Mouse (Mus musculus) heart, embryonic 12.5 days (tissue): ENCODE results near the gene Cntn4. TPM values are rescaled to one million over a fixed set of nuclear protein-coding genes. Genes with fewer than 3 reads are reported as not detected.
A peak's percentile ranks its signal among the peaks of the same experiment; 100 is the strongest.

Source experiments
- ATAC-seq: fragments of 200-750 bp; cut with Nextera tagmentation; 2 replicates; pipeline ENCODE4 v1.8.0; 2017; ENCODE audit warnings: moderate TSS enrichment, moderate library complexity; ENCODE audit not compliant: insufficient number of reproducible peaks, low FRiP score
- H3K27ac ChIP-seq: fragments of 300-500 bp; sonication (generic); 2 replicates; pipeline ENCODE4 v1.5.1; 2016; ENCODE audit warnings: mild to moderate bottlenecking, moderate library complexity; ENCODE audit not compliant: poor library complexity, severe bottlenecking
- H3K27me3 ChIP-seq: fragments of 300-500 bp; sonication (generic); replicated peaks from 2 replicates; pipeline ENCODE4 v1.6.1; 2016; ENCODE audit warnings: mild to moderate bottlenecking, moderate library complexity
- H3K36me3 ChIP-seq: fragments of 300-500 bp; sonication (generic); 2 replicates; pipeline ENCODE4 v1.6.1; 2016; ENCODE audit warnings: mild to moderate bottlenecking, moderate library complexity
- H3K4me1 ChIP-seq: fragments of 300-500 bp; sonication (generic); replicated peaks from 2 replicates; pipeline ENCODE4 v1.6.1; 2016; ENCODE audit warnings: mild to moderate bottlenecking
- H3K4me2 ChIP-seq: fragments of 300-500 bp; sonication (generic); 2 replicates; pipeline ENCODE4 v1.6.1; 2016; ENCODE audit warnings: mild to moderate bottlenecking, moderate library complexity
- H3K4me3 ChIP-seq: fragments of 300-500 bp; sonication (generic); 2 replicates; pipeline ENCODE4 v1.5.1; 2016; ENCODE audit warnings: mild to moderate bottlenecking
- H3K9ac ChIP-seq: fragments of 300-500 bp; sonication (generic); 2 replicates; pipeline ENCODE4 v1.6.1; 2016; ENCODE audit warnings: mild to moderate bottlenecking, moderate library complexity
- H3K9me3 ChIP-seq: fragments of 300-500 bp; sonication (generic); replicated peaks from 2 replicates; pipeline ENCODE4 v1.6.1; 2016; ENCODE audit warnings: mild to moderate bottlenecking, moderate library complexity
- WGBS: fragments of 180-500 bp; shearing (Covaris S2); methylation state at CpG from one replicate; pipeline ENCODE4 v1.1.7; 2016; 5-methylcytosine and 5-hydroxymethylcytosine counted together
- polyA plus RNA-seq: library from polyadenylated mRNA; unstranded; fragments of >200 nt; fragmentation: Nextera tagmentation; extraction: Ambion mirVana; gene quantifications from 2 replicates; pipeline ENCODE4 v1.2.1, GENCODE M21; 2016

Gene Cntn4
- polyA plus RNA-seq, 1 experiment from 2014 or later = 1.9 TPM

- no peaks in the 10 kb centered on the region for H3K9me3 ChIP-seq
- H3K4me1 ChIP-seq = no peaks in the 10 kb centered on the region
- WGBS = 66% methylated on average over 4 of the region's 4 CpGs
- ATAC-seq = no peak
- H3K4me3 ChIP-seq = no peak overlapping the region
- no peak overlapping the region for H3K27ac ChIP-seq
- no peak overlapping the region for H3K4me2 ChIP-seq
- no peaks in the 10 kb centered on the region for H3K36me3 ChIP-seq
- H3K9ac ChIP-seq = no peak overlapping the region
- no peaks in the 10 kb centered on the region for H3K27me3 ChIP-seq
Measured at GRCm38 (mm10) chr6:106078071-106078603, 400.7 kb downstream of the Cntn4 start.

DNA sequence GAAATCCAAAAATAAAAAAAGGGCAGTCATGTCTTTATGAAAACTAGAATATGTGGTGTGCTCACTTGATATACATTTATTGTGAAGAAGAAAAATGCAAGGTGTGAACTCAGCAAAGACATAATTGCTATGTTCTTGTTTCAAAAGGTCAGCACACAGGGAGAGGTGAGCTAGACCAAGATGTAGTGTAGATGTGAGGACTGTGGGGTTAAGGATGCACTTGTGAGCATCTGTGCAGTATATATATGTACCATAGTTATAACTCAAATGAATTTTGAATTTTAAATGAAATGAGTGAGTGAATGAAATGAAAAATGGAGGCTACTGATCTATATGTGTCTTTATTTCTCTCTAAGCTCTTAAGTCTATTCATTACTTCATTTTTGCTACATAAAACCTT is 401.2 kb downstream of the Cntn4 start:
- Histone ChIP-seq H3K4me2 (no peak overlapping the region), H3K27me3 (no peaks in the 10 kb centered on the region), H3K4me1 (no peaks in the 10 kb centered on the region), H3K9me3 (no peaks in the 10 kb centered on the region), H3K36me3 (no peaks in the 10 kb centered on the region), H3K4me3 (no peak overlapping the region), H3K27ac (no peak overlapping the region), H3K9ac (no peak overlapping the region)
- no peak for ATAC-seq

- no peak overlapping the region for H3K27ac ChIP-seq
- H3K4me2 ChIP-seq = no peak overlapping the region
- H3K9me3 ChIP-seq = no peaks in the 10 kb centered on the region
- H3K36me3 ChIP-seq = no peaks in the 10 kb centered on the region
- H3K4me1 ChIP-seq = no peaks in the 10 kb centered on the region
- no peak overlapping the region for H3K4me3 ChIP-seq
- WGBS = 75% methylated on average over 4 of the region's 4 CpGs
- no peak for ATAC-seq
- H3K9ac ChIP-seq = no peak overlapping the region
- no peaks in the 10 kb centered on the region for H3K27me3 ChIP-seq
Measured at GRCm38 (mm10) chr6:106097856-106098255, 420.4 kb downstream of the Cntn4 start.

- WGBS = 22% methylated on average over 15 of the region's 15 CpGs
- H3K4me3 ChIP-seq = peak overlapping the region; percentile 32
- no peak overlapping the region for H3K27ac ChIP-seq
- H3K9ac ChIP-seq = no peak overlapping the region
- no peaks in the 10 kb centered on the region for H3K36me3 ChIP-seq
- H3K9me3 ChIP-seq = no peaks in the 10 kb centered on the region
- no peaks in the 10 kb centered on the region for H3K4me1 ChIP-seq
- ATAC-seq = no peak
- H3K4me2 ChIP-seq = peak overlapping the region; percentile 58
- no peaks in the 10 kb centered on the region for H3K27me3 ChIP-seq
Measured at GRCm38 (mm10) chr6:106118523-106119081, 441.1 kb downstream of the Cntn4 start.

GRCm38 (mm10) chr6:106153530-106153929 is 476.1 kb downstream of the Cntn4 start:
- no peak for ATAC-seq
- Histone ChIP-seq H3K36me3 (no peaks in the 10 kb centered on the region), H3K27ac (no peak overlapping the region), H3K4me2 (no peak overlapping the region), H3K4me3 (no peak overlapping the region), H3K4me1 (no peaks in the 10 kb centered on the region), H3K27me3 (no peaks in the 10 kb centered on the region), H3K9ac (no peak overlapping the region), H3K9me3 (no peaks in the 10 kb centered on the region)
- 55% methylated on average over 2 of the region's 2 CpGs for WGBS

DNA sequence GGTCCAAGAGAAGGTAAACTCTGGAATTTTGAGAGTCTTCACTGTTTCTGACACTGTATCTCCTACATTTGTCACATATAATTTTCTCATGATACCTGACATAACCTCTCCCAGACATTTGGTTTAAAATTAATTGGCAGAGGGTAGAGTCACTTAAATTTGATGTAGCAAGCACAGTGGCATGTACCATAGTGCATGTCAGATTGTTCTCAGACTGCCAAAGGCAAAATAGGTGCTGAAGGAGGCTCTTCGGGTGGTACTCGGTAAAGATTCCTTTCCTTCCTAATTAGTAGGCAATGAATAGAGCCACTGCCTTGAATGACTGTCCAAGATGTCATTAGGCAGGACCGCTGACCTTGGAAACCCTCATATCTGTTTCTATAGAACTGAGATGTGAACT is 477.9 kb downstream of the Cntn4 start:
- no peak for ATAC-seq
- H3K9ac ChIP-seq = no peak overlapping the region
- H3K36me3 ChIP-seq = no peaks in the 10 kb centered on the region
- H3K27me3 ChIP-seq = no peaks in the 10 kb centered on the region
- no peak overlapping the region for H3K4me2 ChIP-seq
- no peak overlapping the region for H3K4me3 ChIP-seq
- no peak overlapping the region for H3K27ac ChIP-seq
- 80% methylated on average over 3 of the region's 3 CpGs for WGBS
- no peaks in the 10 kb centered on the region for H3K4me1 ChIP-seq
- no peaks in the 10 kb centered on the region for H3K9me3 ChIP-seq

DNA sequence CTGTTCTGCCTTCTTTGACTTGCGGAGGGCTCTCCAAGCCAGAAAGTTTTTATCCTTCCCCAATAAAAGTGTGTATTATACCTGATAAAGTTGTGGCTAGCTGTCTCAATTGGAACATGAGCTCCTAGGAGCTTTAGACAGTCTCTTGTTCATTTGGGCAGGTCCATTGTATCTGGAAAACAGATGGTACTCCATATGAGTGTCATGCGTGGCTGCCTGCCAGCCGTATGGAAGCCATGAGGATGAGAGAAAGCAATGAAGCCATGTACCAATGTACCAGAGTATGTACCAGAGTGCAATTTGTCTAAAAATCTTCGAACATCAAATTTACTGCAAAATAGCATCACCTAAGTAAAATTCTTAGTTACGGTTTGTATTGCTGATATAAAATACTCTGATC is 500.1 kb downstream of the Cntn4 start:
- 82% methylated on average over 5 of the region's 5 CpGs for WGBS
- no peak overlapping the region for H3K4me3 ChIP-seq
- no peaks in the 10 kb centered on the region for H3K36me3 ChIP-seq
- no peak overlapping the region for H3K4me2 ChIP-seq
- no peaks in the 10 kb centered on the region for H3K9me3 ChIP-seq
- no peaks in the 10 kb centered on the region for H3K4me1 ChIP-seq
- no peak for ATAC-seq
- H3K27ac ChIP-seq = no peak overlapping the region
- no peak overlapping the region for H3K9ac ChIP-seq
- H3K27me3 ChIP-seq = no peaks in the 10 kb centered on the region

- H3K4me2 ChIP-seq = no peak overlapping the region
- H3K9me3 ChIP-seq = no peaks in the 10 kb centered on the region
- ATAC-seq = no peak
- H3K9ac ChIP-seq = no peak overlapping the region
- H3K36me3 ChIP-seq = no peaks in the 10 kb centered on the region
- WGBS = 82% methylated on average over 2 of the region's 2 CpGs
- H3K27me3 ChIP-seq = no peaks in the 10 kb centered on the region
- H3K4me3 ChIP-seq = no peak overlapping the region
- H3K4me1 ChIP-seq = no peaks in the 10 kb centered on the region
- H3K27ac ChIP-seq = no peak overlapping the region
Measured at GRCm38 (mm10) chr6:106181596-106181995, 504.1 kb downstream of the Cntn4 start.

GRCm38 (mm10) chr6:106200974-106201373 is 523.5 kb downstream of the Cntn4 start:
- no peak overlapping the region for H3K4me3 ChIP-seq
- no peak for ATAC-seq
- no peaks in the 10 kb centered on the region for H3K36me3 ChIP-seq
- H3K27me3 ChIP-seq = no peaks in the 10 kb centered on the region
- no peak overlapping the region for H3K9ac ChIP-seq
- no peaks in the 10 kb centered on the region for H3K9me3 ChIP-seq
- WGBS = 88% methylated on average over 1 of the region's 1 CpGs
- H3K27ac ChIP-seq = no peak overlapping the region
- no peaks in the 10 kb centered on the region for H3K4me1 ChIP-seq
- H3K4me2 ChIP-seq = no peak overlapping the region

GRCm38 (mm10) chr6:106207401-106207800 is 529.9 kb downstream of the Cntn4 start:
- H3K9me3 ChIP-seq = no peaks in the 10 kb centered on the region
- H3K27me3 ChIP-seq = no peaks in the 10 kb centered on the region
- H3K9ac ChIP-seq = no peak overlapping the region
- no peaks in the 10 kb centered on the region for H3K36me3 ChIP-seq
- no peak overlapping the region for H3K27ac ChIP-seq
- no peak overlapping the region for H3K4me2 ChIP-seq
- H3K4me1 ChIP-seq = no peaks in the 10 kb centered on the region
- no peak overlapping the region for H3K4me3 ChIP-seq
- ATAC-seq = no peak

- WGBS = 56% methylated on average over 4 of the region's 4 CpGs
- Histone ChIP-seq H3K36me3 (no peaks in the 10 kb centered on the region), H3K4me2 (no peak overlapping the region), H3K9ac (no peak overlapping the region), H3K9me3 (no peaks in the 10 kb centered on the region), H3K4me1 (no peaks in the 10 kb centered on the region), H3K27ac (no peak overlapping the region), H3K27me3 (no peaks in the 10 kb centered on the region), H3K4me3 (no peak overlapping the region)
- no peak for ATAC-seq
Measured at GRCm38 (mm10) chr6:106213071-106213470, 535.6 kb downstream of the Cntn4 start.
